Mouse (Mus musculus) bone marrow, adult 2 months (tissue): ENCODE results near the gene Hcn1.

Source experiments
- CTCF ChIP-seq: fragments of 200-500 bp; IDR thresholded peaks from 2 replicates; pipeline ENCODE4 v1.5.1; 2011; ENCODE audit warnings: low read length, control low read depth; ENCODE audit not compliant: control insufficient read depth, insufficient read depth
- POLR2A ChIP-seq: fragments of 200-500 bp; IDR thresholded peaks from 2 replicates; pipeline ENCODE4 v1.6.1; 2011; ENCODE audit warnings: low read depth, mild to moderate bottlenecking, control low read depth, low read length, borderline replicate concordance; ENCODE audit not compliant: control insufficient read depth

DNA sequence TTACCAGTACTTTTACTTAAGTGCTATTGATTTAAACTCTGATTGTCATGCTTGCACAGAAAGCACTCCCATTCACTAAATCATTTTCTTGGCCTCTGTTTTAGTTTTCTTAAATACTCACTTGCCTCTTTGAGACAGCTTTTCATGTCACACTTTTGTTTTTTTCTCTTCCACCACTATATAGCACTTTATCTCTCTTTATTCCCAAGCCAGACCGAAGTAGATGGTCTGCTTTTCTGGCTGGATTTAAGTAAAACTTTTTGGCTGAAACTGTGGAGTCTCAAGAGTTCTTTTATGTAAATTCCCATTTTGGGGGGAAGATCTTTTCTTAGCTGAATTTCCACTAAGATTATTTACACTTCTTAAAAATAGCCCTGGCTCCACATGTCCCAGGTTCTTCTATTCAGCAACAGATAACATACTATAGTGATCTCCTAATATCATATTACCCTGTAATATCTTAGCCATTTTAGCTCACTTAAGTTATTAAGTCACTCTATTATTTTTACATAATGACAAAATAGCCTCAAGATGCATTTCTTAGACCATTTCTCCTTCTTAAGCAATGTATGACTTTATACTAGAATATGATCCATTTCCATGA is 92.7 kb downstream of the Hcn1 start:
- TF ChIP-seq POLR2A (no peak), CTCF (no peak)
